Mouse (Mus musculus) forebrain, embryonic 15.5 days (tissue): ENCODE data around the gene Umodl1. TPM values are rescaled to one million over a fixed set of nuclear protein-coding genes. Genes with fewer than 3 reads are reported as not detected.

Experiments
- ATAC-seq: fragments of 200-750 bp; cut with Nextera tagmentation; replicated peaks from 2 replicates; pipeline ENCODE4 v1.8.0; 2017; ENCODE audit warnings: mild to moderate bottlenecking, moderate TSS enrichment, moderate library complexity
- H3K27ac ChIP-seq: fragments of 300-500 bp; sonication (generic); replicated peaks from 2 replicates; pipeline ENCODE4 v1.5.1; 2015; ENCODE audit warnings: mild to moderate bottlenecking, inconsistent platforms
- H3K27me3 ChIP-seq: fragments of 300-500 bp; sonication (generic); 2 replicates; pipeline ENCODE4 v1.6.1; 2015; ENCODE audit warnings: inconsistent platforms
- H3K36me3 ChIP-seq: fragments of 300-500 bp; sonication (generic); 2 replicates; pipeline ENCODE4 v1.6.1; 2015; ENCODE audit warnings: mild to moderate bottlenecking, inconsistent platforms
- H3K4me1 ChIP-seq: fragments of 300-500 bp; sonication (generic); 2 replicates; pipeline ENCODE4 v1.6.1; 2015; ENCODE audit warnings: inconsistent platforms
- H3K4me2 ChIP-seq: fragments of 300-500 bp; sonication (generic); replicated peaks from 2 replicates; pipeline ENCODE4 v1.6.1; 2015; ENCODE audit warnings: mild to moderate bottlenecking, inconsistent platforms
- H3K4me3 ChIP-seq: fragments of 300-500 bp; sonication (generic); 2 replicates; pipeline ENCODE4 v1.5.1; 2015; ENCODE audit warnings: mild to moderate bottlenecking, inconsistent platforms
- H3K9ac ChIP-seq: fragments of 300-500 bp; sonication (generic); replicated peaks from 2 replicates; pipeline ENCODE4 v1.6.1; 2015; ENCODE audit warnings: mild to moderate bottlenecking, inconsistent platforms
- H3K9me3 ChIP-seq: fragments of 300-500 bp; sonication (generic); 2 replicates; pipeline ENCODE4 v1.6.1; 2016; ENCODE audit warnings: inconsistent platforms
- WGBS: fragments of 180-500 bp; shearing (Covaris S2); methylation state at CpG from one replicate; pipeline ENCODE4 v1.1.7; 2015; ENCODE audit warnings: mixed read lengths; 5-methylcytosine and 5-hydroxymethylcytosine counted together
- polyA plus RNA-seq: library from polyadenylated mRNA; unstranded; fragments of >200 nt; fragmentation: Nextera tagmentation; extraction: Ambion mirVana; gene quantifications from 2 replicates; pipeline ENCODE4 v1.2.1, GENCODE M21; 2015

Umodl1 gene
- polyA plus RNA-seq, 1 experiment from 2014 or later: not detected

DNA sequence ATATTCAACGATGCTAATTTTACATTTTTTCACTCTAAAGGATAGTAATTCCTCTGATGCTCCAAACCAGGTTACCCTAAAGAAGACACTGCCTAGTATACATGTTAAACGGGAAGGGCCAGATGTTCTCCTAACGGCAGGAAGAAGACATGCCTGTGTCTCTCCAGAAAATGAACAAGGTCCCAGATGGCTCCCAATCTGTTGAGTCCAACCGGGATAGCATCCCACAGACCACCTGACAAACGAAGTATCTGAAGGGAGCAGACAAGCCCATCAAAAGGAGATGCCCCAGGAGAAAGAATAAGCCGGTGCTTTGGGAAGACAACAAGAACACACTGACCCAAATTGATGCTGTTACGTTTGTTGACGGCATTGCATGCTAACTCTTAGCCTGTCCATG, 2.8 kb upstream of the Umodl1 start:
- Histone ChIP-seq H3K9me3 (no peaks in the 10 kb centered on the region), H3K4me1 (no peaks in the 10 kb centered on the region), H3K36me3 (no peaks in the 10 kb centered on the region), H3K9ac (no peak overlapping the region), H3K27ac (no peak overlapping the region), H3K4me3 (no peak overlapping the region), H3K27me3 (no peaks in the 10 kb centered on the region), H3K4me2 (no peak overlapping the region)
- no peak for ATAC-seq
- 60% methylated on average over 8 of the region's 8 CpGs for WGBS

DNA sequence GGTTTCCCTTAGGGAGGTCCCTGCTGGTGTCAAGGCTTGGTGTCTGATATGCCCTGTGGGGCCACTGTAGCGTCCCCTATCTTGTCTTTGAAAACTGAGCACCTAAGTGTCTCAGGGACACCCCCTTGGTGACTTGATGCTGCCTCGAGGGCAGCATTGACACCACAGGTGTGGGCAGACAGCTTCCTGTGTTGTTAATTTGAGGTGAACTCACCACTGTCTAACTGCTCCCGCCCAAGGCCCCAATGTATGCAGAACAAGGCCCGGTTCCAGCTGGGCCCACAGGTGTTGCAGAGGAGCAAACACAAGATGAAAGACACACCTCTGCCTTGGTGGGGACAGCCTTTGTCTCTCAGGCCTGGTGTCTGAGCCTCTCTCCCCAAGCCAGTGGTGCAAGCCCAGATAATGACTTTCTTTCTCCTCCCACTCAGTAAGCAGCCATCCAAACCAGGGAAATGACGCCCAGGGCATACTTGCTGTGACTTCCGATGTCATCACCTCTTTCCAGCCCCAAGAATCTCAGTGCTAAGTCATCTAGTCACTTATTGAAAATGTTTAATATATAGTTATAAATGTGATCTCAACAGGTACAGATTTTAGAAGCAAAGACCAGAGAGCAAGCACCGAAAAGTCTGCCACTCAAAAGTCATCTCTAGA, 7.6 kb downstream of the Umodl1 start:
- 76% methylated on average over 7 of the region's 7 CpGs for WGBS
- Histone ChIP-seq H3K9me3 (no peaks in the 10 kb centered on the region), H3K27ac (no peak overlapping the region), H3K4me3 (no peak overlapping the region), H3K27me3 (no peaks in the 10 kb centered on the region), H3K4me2 (no peak overlapping the region), H3K9ac (no peak overlapping the region), H3K36me3 (no peaks in the 10 kb centered on the region), H3K4me1 (no peaks in the 10 kb centered on the region)
- ATAC-seq: no peak

DNA sequence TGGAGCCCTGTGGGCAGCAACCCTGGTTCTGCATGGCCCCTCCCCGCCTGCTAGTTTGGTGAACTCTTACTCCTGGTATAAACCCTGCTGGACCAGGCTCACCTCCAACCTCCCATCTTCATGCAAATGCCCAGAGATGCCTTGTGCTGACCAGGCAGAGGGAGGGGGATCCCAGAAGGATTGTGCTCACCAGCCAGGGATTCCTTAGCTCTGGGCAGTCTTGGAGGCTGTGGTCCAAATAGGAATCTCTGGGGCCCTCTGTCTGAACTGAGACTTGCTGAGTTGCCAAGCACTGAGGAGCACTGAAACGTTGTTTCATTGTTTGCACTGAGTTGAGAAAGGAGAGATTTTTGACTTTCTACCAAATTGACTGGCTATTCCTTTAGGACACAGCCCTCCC, 8.4 kb downstream of the Umodl1 start:
- no peaks in the 10 kb centered on the region for H3K9me3 ChIP-seq
- H3K9ac ChIP-seq: no peak overlapping the region
- no peaks in the 10 kb centered on the region for H3K4me1 ChIP-seq
- 44% methylated on average over 2 of the region's 2 CpGs for WGBS
- H3K4me2 ChIP-seq: no peak overlapping the region
- H3K27ac ChIP-seq: no peak overlapping the region
- no peak for ATAC-seq
- H3K4me3 ChIP-seq: no peak overlapping the region
- no peaks in the 10 kb centered on the region for H3K36me3 ChIP-seq
- no peaks in the 10 kb centered on the region for H3K27me3 ChIP-seq

DNA sequence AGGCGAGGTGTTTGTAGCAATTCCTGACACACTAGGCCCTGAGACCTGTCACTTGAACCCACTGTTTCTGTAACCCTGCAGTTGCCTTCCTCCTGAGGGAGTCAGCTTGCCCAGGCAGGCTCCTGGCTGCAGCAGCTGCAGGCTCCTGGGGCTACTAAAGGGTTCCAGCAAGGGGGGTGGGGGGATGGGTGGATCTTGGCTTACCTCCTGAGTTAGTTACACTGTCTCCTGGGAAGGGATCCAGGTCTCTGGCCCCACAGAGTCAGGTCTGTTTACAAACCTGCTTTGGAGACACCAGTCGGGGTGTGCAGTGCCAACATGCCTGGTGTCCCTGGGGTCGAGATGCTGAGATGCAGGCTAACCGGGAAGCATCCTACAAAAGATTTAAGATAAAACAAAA, 15.5 kb downstream of the Umodl1 start:
- Histone ChIP-seq H3K9me3 (no peaks in the 10 kb centered on the region), H3K4me3 (no peak overlapping the region), H3K36me3 (no peaks in the 10 kb centered on the region), H3K4me2 (no peak overlapping the region), H3K9ac (no peak overlapping the region), H3K27me3 (no peaks in the 10 kb centered on the region), H3K4me1 (peaks cover 2% of the 10 kb centered on the region; the same call in 1 of the 2 replicates), H3K27ac (no peak overlapping the region)
- ATAC-seq: no peak
- 67% methylated on average over 4 of the region's 4 CpGs for WGBS

DNA sequence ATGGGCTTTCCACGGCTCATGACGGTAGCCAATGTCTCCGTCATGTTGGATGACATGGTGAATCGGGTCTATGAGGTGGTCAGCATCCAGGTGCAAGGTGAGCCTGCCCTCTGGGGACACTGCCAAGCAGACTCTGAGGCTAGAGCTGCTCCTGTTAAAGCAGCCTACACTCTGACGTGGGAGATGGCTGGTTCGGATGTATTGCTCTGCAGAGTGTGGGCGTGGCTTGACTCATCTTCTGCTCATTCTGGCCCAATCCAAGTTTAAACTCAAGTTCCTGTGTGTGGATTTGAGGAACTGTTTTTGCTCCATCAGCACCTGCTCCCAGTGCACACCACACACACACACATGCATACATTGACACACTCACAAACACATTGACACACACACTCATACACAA, 17.4 kb downstream of the Umodl1 start:
- Histone ChIP-seq H3K9ac (no peak overlapping the region), H3K4me1 (peaks cover 2% of the 10 kb centered on the region; the same call in 1 of the 2 replicates), H3K4me3 (no peak overlapping the region), H3K27me3 (no peaks in the 10 kb centered on the region), H3K9me3 (no peaks in the 10 kb centered on the region), H3K4me2 (no peak overlapping the region), H3K27ac (no peak overlapping the region), H3K36me3 (no peaks in the 10 kb centered on the region)
- 85% methylated on average over 7 of the region's 7 CpGs for WGBS
- no peak for ATAC-seq

DNA sequence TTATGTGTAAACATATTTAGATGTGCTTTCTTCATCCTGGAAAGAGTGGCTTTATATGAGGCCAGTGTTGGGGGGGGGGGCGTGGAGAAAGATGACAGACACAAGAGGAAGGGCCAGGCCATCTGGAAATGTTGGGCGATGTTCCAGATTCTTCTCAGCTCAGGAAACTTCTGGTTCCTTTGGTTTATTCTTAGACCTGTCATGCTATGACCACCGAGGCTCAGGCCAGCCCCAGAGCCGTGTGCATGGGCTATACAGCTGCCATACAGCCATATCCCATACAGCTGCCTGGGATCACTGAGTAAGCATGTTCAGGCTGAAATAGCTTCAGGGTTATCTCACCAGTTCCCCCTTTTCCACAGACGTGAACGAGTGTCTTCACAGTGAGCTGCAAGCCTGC, 18.9 kb downstream of the Umodl1 start:
- Histone ChIP-seq H3K9ac (no peak overlapping the region), H3K9me3 (no peaks in the 10 kb centered on the region), H3K4me1 (peaks cover 2% of the 10 kb centered on the region; the same call in 1 of the 2 replicates), H3K27me3 (no peaks in the 10 kb centered on the region), H3K27ac (no peak overlapping the region), H3K4me2 (no peak overlapping the region), H3K36me3 (no peaks in the 10 kb centered on the region), H3K4me3 (no peak overlapping the region)
- 79% methylated on average over 6 of the region's 6 CpGs for WGBS
- no peak for ATAC-seq

DNA sequence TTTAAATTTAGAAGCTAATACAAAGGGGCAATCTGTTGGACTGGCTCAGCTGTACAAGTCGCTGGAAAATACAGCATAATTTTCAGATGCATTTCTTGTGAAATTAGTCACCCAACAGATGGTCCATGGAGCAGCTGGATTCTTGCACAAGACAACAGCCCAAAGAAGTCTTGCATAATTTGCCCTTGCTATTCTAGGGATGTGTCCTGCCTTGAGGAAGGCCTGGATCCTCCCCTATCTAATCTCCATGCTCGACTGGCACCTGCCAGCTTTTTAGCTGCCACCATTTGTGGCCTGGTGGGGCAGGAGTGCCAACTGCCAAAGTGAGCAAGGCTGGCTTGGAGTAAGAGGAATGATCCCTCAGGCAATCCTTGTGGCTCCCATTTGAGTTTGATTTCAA, 22.9 kb downstream of the Umodl1 start:
- ATAC-seq: no peak
- H3K27me3 ChIP-seq: no peaks in the 10 kb centered on the region
- no peaks in the 10 kb centered on the region for H3K9me3 ChIP-seq
- no peak overlapping the region; the same call in 1 of the 2 replicates for H3K27ac ChIP-seq
- no peak overlapping the region for H3K4me2 ChIP-seq
- no peak overlapping the region for H3K4me3 ChIP-seq
- 59% methylated on average over 2 of the region's 2 CpGs for WGBS
- no peaks in the 10 kb centered on the region for H3K36me3 ChIP-seq
- no peaks in the 10 kb centered on the region for H3K4me1 ChIP-seq
- no peak overlapping the region for H3K9ac ChIP-seq

DNA sequence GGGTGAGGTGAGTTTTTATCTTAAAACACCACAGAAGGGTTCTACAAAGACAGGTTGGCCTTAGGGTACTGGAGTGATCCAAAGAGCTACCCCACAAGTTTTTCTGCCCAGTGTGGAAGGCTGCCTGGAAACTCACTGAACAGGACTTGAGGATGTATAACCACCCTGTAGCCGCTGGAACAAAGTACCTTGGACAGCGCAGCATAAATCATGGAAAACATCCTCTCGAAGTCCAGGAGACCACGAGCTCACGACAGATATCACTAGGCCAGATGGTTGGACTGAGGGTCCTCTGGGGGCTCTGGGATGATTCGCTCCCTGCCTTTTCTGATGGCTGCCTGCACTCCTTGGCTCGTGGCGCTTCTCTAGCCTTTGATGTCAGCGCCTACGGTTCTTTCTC, 24.1 kb downstream of the Umodl1 start:
- no peak overlapping the region for H3K9ac ChIP-seq
- H3K27ac ChIP-seq: no peak overlapping the region
- H3K4me3 ChIP-seq: no peak overlapping the region
- H3K27me3 ChIP-seq: no peaks in the 10 kb centered on the region
- H3K4me2 ChIP-seq: no peak overlapping the region
- no peaks in the 10 kb centered on the region for H3K4me1 ChIP-seq
- no peaks in the 10 kb centered on the region for H3K9me3 ChIP-seq
- no peak for ATAC-seq
- H3K36me3 ChIP-seq: no peaks in the 10 kb centered on the region
- 81% methylated on average over 10 of the region's 10 CpGs for WGBS

DNA sequence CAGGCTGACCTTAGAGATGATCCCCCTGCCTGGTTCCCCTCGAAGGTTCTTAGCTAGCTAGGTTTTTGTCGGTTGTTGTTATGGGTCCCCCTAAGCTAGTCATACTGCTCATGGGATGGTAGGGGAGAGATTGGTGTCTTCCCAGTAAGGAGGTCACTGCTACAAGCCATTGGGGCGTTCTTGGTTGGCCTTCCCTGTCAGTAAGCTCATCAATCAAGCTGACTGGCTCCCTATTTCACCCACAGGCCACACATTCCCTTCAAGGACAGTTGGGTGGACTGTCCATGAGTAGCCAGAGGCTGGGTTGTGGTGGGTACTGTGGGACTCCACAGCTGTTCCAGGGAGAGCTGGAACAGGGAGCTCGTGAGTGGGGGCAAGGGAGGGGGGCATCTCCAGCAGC, 29.1 kb downstream of the Umodl1 start:
- no peak overlapping the region for H3K27ac ChIP-seq
- H3K36me3 ChIP-seq: no peaks in the 10 kb centered on the region
- no peak overlapping the region for H3K4me2 ChIP-seq
- H3K9me3 ChIP-seq: no peaks in the 10 kb centered on the region
- ATAC-seq: no peak
- no peak overlapping the region for H3K4me3 ChIP-seq
- no peak overlapping the region for H3K9ac ChIP-seq
- 79% methylated on average over 4 of the region's 4 CpGs for WGBS
- no peaks in the 10 kb centered on the region; the same call in 1 of the 2 replicates for H3K27me3 ChIP-seq
- no peaks in the 10 kb centered on the region for H3K4me1 ChIP-seq

DNA sequence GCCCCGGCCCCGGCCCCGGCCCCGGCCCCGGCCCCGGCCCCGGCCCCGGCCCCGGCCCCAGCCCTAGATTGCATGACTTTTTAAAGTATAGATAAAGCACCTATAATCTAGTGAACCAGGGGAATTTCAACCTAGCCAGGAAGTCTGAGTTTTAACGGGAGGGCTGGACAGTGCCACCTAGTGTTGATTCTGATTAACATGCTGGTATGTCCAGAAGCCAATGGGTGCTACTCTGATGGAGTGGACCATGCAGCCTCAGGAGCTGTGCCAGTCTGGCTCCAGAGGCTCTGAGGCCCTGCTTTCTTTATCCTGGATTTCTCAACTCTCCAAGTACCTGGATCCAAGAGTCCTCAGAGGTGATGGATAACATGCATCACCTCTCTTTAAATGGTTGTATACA, 35.8 kb downstream of the Umodl1 start:
- H3K4me1 ChIP-seq: no peaks in the 10 kb centered on the region
- 79% methylated on average over 10 of the region's 10 CpGs for WGBS
- no peak overlapping the region for H3K9ac ChIP-seq
- ATAC-seq: no peak
- no peaks in the 10 kb centered on the region; the same call in 1 of the 2 replicates for H3K27me3 ChIP-seq
- H3K27ac ChIP-seq: no peak overlapping the region
- H3K4me2 ChIP-seq: no peak overlapping the region
- H3K36me3 ChIP-seq: no peaks in the 10 kb centered on the region
- no peaks in the 10 kb centered on the region for H3K9me3 ChIP-seq
- no peak overlapping the region for H3K4me3 ChIP-seq

DNA sequence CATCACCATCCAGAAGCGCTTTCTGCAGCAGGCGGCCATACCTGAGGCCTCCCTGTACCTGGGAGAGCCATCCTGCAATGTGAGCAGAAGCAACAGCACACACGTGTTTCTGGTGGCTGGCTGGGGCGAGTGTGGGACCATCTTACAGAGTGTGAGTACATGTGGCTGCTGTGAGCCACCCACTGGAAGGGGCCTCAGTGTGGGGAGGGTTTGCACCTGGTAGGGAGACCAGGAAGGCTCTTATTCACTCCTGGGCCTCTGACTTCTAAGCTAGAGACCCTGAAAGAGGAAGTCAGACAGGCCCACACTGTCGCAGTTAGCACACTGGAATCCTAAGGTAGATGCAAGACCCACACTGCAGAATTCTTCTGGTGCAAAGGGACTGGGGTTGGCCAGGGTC, 41.9 kb downstream of the Umodl1 start:
- no peak overlapping the region for H3K4me2 ChIP-seq
- ATAC-seq: no peak

DNA sequence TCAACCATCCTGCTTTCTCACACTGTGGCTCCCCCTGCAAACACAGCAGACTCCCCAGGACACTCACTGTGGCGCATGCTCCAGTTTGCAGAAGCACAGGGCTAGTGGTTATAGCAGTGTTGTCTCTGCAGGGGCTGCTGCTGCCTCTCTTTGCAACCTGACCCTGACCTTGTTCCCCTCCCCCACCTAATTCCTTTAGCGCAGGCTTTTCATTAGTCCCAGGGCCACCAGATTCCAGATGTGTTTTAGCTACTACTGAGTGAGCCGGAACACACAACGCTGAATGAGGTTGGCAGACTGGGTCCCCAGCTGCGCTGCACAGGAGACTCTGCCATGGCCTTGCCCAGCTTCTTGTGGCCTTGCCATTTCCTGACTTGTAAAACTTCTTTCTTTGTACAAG, 46.5 kb downstream of the Umodl1 start:
- H3K4me1 ChIP-seq: no peaks in the 10 kb centered on the region
- 26% methylated on average over 5 of the region's 5 CpGs for WGBS
- H3K9ac ChIP-seq: no peak overlapping the region
- no peak overlapping the region for H3K27ac ChIP-seq
- no peaks in the 10 kb centered on the region for H3K27me3 ChIP-seq
- H3K4me3 ChIP-seq: no peak overlapping the region
- no peak overlapping the region for H3K4me2 ChIP-seq
- ATAC-seq: no peak
- H3K9me3 ChIP-seq: no peaks in the 10 kb centered on the region
- no peaks in the 10 kb centered on the region for H3K36me3 ChIP-seq

More for the DNA sequence above, 41.9 kb downstream of the Umodl1 start:
- WGBS: 83% methylated on average over 5 of the region's 5 CpGs
- no peaks in the 10 kb centered on the region for H3K27me3 ChIP-seq
- H3K9ac ChIP-seq: no peak overlapping the region
- no peaks in the 10 kb centered on the region for H3K9me3 ChIP-seq
- H3K4me1 ChIP-seq: no peaks in the 10 kb centered on the region
- no peak overlapping the region for H3K4me3 ChIP-seq
- H3K36me3 ChIP-seq: no peaks in the 10 kb centered on the region
- H3K27ac ChIP-seq: no peak overlapping the region

DNA sequence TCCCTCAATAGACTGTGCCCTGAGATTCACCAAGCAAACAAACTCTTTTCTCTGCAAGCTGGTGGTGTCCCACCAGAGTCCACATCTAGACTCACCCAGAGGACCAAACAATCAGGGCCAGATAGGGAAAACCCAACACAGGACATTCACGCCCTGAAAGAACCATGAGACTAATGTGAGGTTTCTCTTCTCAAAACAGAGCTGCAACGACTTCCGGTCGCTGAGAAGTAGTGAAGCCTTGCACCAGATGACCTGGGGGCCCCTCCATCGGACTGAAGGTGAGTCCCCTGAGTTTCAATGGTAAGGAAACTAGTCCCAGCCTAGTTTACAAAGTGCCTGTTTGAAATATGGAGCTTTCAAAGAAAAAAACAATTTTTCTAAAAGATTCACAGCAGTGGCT, 48.2 kb downstream of the Umodl1 start:
- no peaks in the 10 kb centered on the region for H3K4me1 ChIP-seq
- no peaks in the 10 kb centered on the region for H3K9me3 ChIP-seq
- WGBS: 90% methylated on average over 5 of the region's 5 CpGs
- no peak overlapping the region for H3K4me2 ChIP-seq
- no peak overlapping the region for H3K27ac ChIP-seq
- no peaks in the 10 kb centered on the region for H3K27me3 ChIP-seq
- H3K36me3 ChIP-seq: no peaks in the 10 kb centered on the region
- no peak for ATAC-seq
- H3K4me3 ChIP-seq: no peak overlapping the region
- no peak overlapping the region for H3K9ac ChIP-seq
